Mouse (Mus musculus) CH12.LX (cell line): ENCODE data around the gene F2. TPM values are rescaled to one million over a fixed set of nuclear protein-coding genes. Genes with fewer than 3 reads are reported as not detected.

ENCODE experiments used
- DNase-seq: peaks from one replicate; pipeline ENCODE4 v3.0.0-alpha.2; 2013; ENCODE audit errors: extremely low read depth
- H3K27ac ChIP-seq: 2 replicates; pipeline ENCODE4 v1.5.1; 2012; ENCODE audit warnings: low read depth, mild to moderate bottlenecking, control low read depth, moderate library complexity; ENCODE audit not compliant: insufficient read depth
- H3K27me3 ChIP-seq: replicated peaks from 2 replicates; pipeline ENCODE3; 2012; ENCODE audit warnings: inconsistent platforms
- H3K36me3 ChIP-seq, 2 experiments: replicated peaks in 1 of 2; 2 replicates each; pipeline versions ENCODE3 to v1.6.1; 2012; ENCODE audit warnings: inconsistent platforms in 1 of 2, low read length in 1 of 2, mild to moderate bottlenecking in 1 of 2, mixed read lengths in 1 of 2, moderate library complexity in 1 of 2; ENCODE audit not compliant: control insufficient read depth in 1 of 2, insufficient read depth in 1 of 2
- H3K4me1 ChIP-seq, 2 experiments: 2 replicates each; pipeline ENCODE4 v1.6.1; 2012; ENCODE audit warnings: inconsistent platforms in 1 of 2, moderate library complexity in 1 of 2; ENCODE audit not compliant: insufficient read depth in 2 of 2, control insufficient read depth in 1 of 2
- H3K4me2 ChIP-seq: 2 replicates; pipeline ENCODE4 v1.6.1; 2012; ENCODE audit warnings: low read depth, mild to moderate bottlenecking, control low read depth; ENCODE audit not compliant: poor library complexity, insufficient read depth, severe bottlenecking
- H3K4me3 ChIP-seq, 3 experiments: fragments of 150-350 bp in 1 of 3; sonication (generic) in 1 of 3; replicated peaks in 1 of 3; 2 replicates each; pipeline versions ENCODE3 to v1.5.1; 2011 to 2012; ENCODE audit warnings: low read depth in 2 of 3, low read length in 2 of 3, mild to moderate bottlenecking in 2 of 3, moderate library complexity in 2 of 3, control low read depth in 1 of 3, improper control_type of control experiment in 1 of 3, inconsistent platforms in 1 of 3, mixed read lengths in 1 of 3; ENCODE audit not compliant: poor library complexity in 1 of 3
- H3K79me2 ChIP-seq: replicated peaks from 2 replicates; pipeline ENCODE4 v1.6.1; 2012; ENCODE audit warnings: mild to moderate bottlenecking, moderate library complexity; ENCODE audit not compliant: control insufficient read depth, poor library complexity, insufficient read depth, severe bottlenecking; ENCODE audit errors: extremely low read depth
- H3K9ac ChIP-seq: 2 replicates; pipeline ENCODE4 v1.6.1; 2012; ENCODE audit warnings: low read depth, mild to moderate bottlenecking, control low read depth, moderate library complexity; ENCODE audit not compliant: insufficient read depth
- H3K9me3 ChIP-seq: replicated peaks from 2 replicates; pipeline ENCODE3; 2012; ENCODE audit warnings: low read length, inconsistent platforms, mixed read lengths
- BHLHE40 ChIP-seq: IDR thresholded peaks from 2 replicates; pipeline ENCODE4 v1.6.1; 2011; ENCODE audit warnings: mild to moderate bottlenecking, low read depth, low read length, improper control_type of control experiment
- CHD1 ChIP-seq: IDR thresholded peaks from 2 replicates; pipeline ENCODE4 v1.6.1; 2012; ENCODE audit warnings: low read depth, low read length, improper control_type of control experiment, inconsistent platforms
- CHD2 ChIP-seq: IDR thresholded peaks from 2 replicates; pipeline ENCODE4 v1.6.1; 2011; ENCODE audit warnings: low read length, improper control_type of control experiment
- CTCF ChIP-seq, 2 experiments: IDR thresholded peaks in 1 of 2; conservative IDR thresholded peaks in 1 of 2; 2 replicates each; pipeline ENCODE4 v1.5.1; 2011 to 2012; ENCODE audit warnings: low read depth in 2 of 2, low read length in 2 of 2, improper control_type of control experiment in 1 of 2, inconsistent platforms in 1 of 2, mild to moderate bottlenecking in 1 of 2, moderate library complexity in 1 of 2
- E2F4 ChIP-seq: IDR thresholded peaks from 2 replicates; pipeline ENCODE4 v1.6.1; 2011; ENCODE audit warnings: low read depth, low read length, improper control_type of control experiment; ENCODE audit not compliant: insufficient replicate concordance
- ELF1 ChIP-seq: IDR thresholded peaks from 2 replicates; pipeline ENCODE4 v1.6.1; 2014; ENCODE audit warnings: low read depth, mild to moderate bottlenecking, inconsistent platforms, low read length, improper control_type of control experiment
- EP300 ChIP-seq: IDR thresholded peaks from 2 replicates; pipeline ENCODE4 v1.6.1; 2011; ENCODE audit warnings: low read length, improper control_type of control experiment
- ETS1 ChIP-seq: conservative IDR thresholded peaks from 2 replicates; pipeline ENCODE4 v1.6.1; 2012; ENCODE audit warnings: low read depth, mild to moderate bottlenecking, inconsistent platforms, low read length, improper control_type of control experiment, moderate library complexity
- GABPA ChIP-seq: IDR thresholded peaks from 2 replicates; pipeline ENCODE4 v1.6.1; 2012; ENCODE audit warnings: low read depth, low read length, improper control_type of control experiment, inconsistent platforms; ENCODE audit not compliant: insufficient replicate concordance
- HCFC1 ChIP-seq: IDR thresholded peaks from 2 replicates; pipeline ENCODE4 v1.6.1; 2012; ENCODE audit warnings: low read depth, mild to moderate bottlenecking, inconsistent platforms, low read length, improper control_type of control experiment
- IRF4 ChIP-seq: IDR thresholded peaks from 2 replicates; pipeline ENCODE4 v1.6.1; 2014; ENCODE audit warnings: low read depth, mild to moderate bottlenecking, inconsistent platforms, low read length, improper control_type of control experiment
- JUN ChIP-seq: IDR thresholded peaks from 2 replicates; pipeline ENCODE4 v1.6.1; 2011; ENCODE audit warnings: low read depth, mild to moderate bottlenecking, low read length, improper control_type of control experiment, moderate library complexity; ENCODE audit not compliant: insufficient read depth
- JUND ChIP-seq: conservative IDR thresholded peaks from 2 replicates; pipeline ENCODE4 v1.6.1; 2011; ENCODE audit warnings: low read depth, low read length, improper control_type of control experiment
- MAFK ChIP-seq: IDR thresholded peaks from 2 replicates; pipeline ENCODE4 v1.6.1; 2011; ENCODE audit warnings: low read length, improper control_type of control experiment; ENCODE audit not compliant: insufficient replicate concordance
- MAZ ChIP-seq: IDR thresholded peaks from 2 replicates; pipeline ENCODE4 v1.6.1; 2012; ENCODE audit warnings: low read depth, mild to moderate bottlenecking, inconsistent platforms, low read length, improper control_type of control experiment, moderate library complexity
- MEF2A ChIP-seq: IDR thresholded peaks from 2 replicates; pipeline ENCODE4 v1.6.1; 2014; ENCODE audit warnings: low read depth, mild to moderate bottlenecking, inconsistent platforms, low read length, improper control_type of control experiment, borderline replicate concordance
- MXI1 ChIP-seq: IDR thresholded peaks from 2 replicates; pipeline ENCODE4 v1.6.1; 2011; ENCODE audit warnings: mild to moderate bottlenecking, low read depth, low read length, improper control_type of control experiment
- MYC ChIP-seq: IDR thresholded peaks from 2 replicates; pipeline ENCODE4 v1.6.1; 2011; ENCODE audit warnings: low read depth, mild to moderate bottlenecking, improper control_type of control experiment, low read length
- NELFE ChIP-seq: IDR thresholded peaks from 2 replicates; pipeline ENCODE4 v1.6.1; 2011; ENCODE audit warnings: low read depth, low read length, improper control_type of control experiment
- POLR2A ChIP-seq: IDR thresholded peaks from 2 replicates; pipeline ENCODE4 v1.6.1; 2011; ENCODE audit warnings: low read depth, mild to moderate bottlenecking, improper control_type of control experiment, low read length
- POLR2AphosphoS2 ChIP-seq: IDR thresholded peaks from 2 replicates; pipeline ENCODE4 v1.6.1; 2011; ENCODE audit warnings: low read depth, low read length, improper control_type of control experiment
- RAD21 ChIP-seq: IDR thresholded peaks from 2 replicates; pipeline ENCODE4 v1.6.1; 2011; ENCODE audit warnings: low read depth, mild to moderate bottlenecking, low read length, improper control_type of control experiment, moderate library complexity
- SIN3A ChIP-seq: IDR thresholded peaks from 2 replicates; pipeline ENCODE4 v1.6.1; 2012; ENCODE audit warnings: low read length, improper control_type of control experiment, inconsistent platforms
- TCF12 ChIP-seq: IDR thresholded peaks from 2 replicates; pipeline ENCODE4 v1.6.1; 2014; ENCODE audit warnings: low read depth, mild to moderate bottlenecking, inconsistent platforms, low read length, improper control_type of control experiment
- UBTF ChIP-seq: IDR thresholded peaks from 2 replicates; pipeline ENCODE4 v1.6.1; 2012; ENCODE audit warnings: low read depth, mild to moderate bottlenecking, inconsistent platforms, low read length, improper control_type of control experiment, moderate library complexity
- USF2 ChIP-seq: conservative IDR thresholded peaks from 2 replicates; pipeline ENCODE4 v1.6.1; 2011; ENCODE audit warnings: low read depth, low read length, improper control_type of control experiment
- ZC3H11A ChIP-seq: IDR thresholded peaks from 2 replicates; pipeline ENCODE4 v1.6.1; 2012; ENCODE audit warnings: low read depth, mild to moderate bottlenecking, inconsistent platforms, low read length, improper control_type of control experiment
- ZKSCAN1 ChIP-seq: IDR thresholded peaks from 2 replicates; pipeline ENCODE4 v1.6.1; 2012; ENCODE audit warnings: low read depth, inconsistent platforms, low read length, improper control_type of control experiment, borderline replicate concordance
- ZMIZ1 ChIP-seq: IDR thresholded peaks from 2 replicates; pipeline ENCODE4 v1.6.1; 2012; ENCODE audit warnings: low read depth, mild to moderate bottlenecking, inconsistent platforms, low read length, improper control_type of control experiment
- ZNF384 ChIP-seq: IDR thresholded peaks from 2 replicates; pipeline ENCODE4 v1.6.1; 2012; ENCODE audit warnings: low read depth, low read length, improper control_type of control experiment, inconsistent platforms
- dilution Hi-C: fragments of 300-500 bp; cut with MboI; formaldehyde crosslinking; loops from 2 replicates; pipeline ENCODE4 v1.14.3; 2020; ENCODE audit warnings: low sequenced_read_pairs; ENCODE audit not compliant: extremely low pct_unique_long_range_greater_than_20kb, extremely low pct_ligation_motif_present
- in situ Hi-C: fragments of 300-500 bp; cut with MboI; formaldehyde crosslinking; loops from 3 replicates; pipeline ENCODE4 v1.14.3; 2019; ENCODE audit warnings: low sequenced_read_pairs, low pct_ligation_motif_present, low pct_unique_long_range_greater_than_20kb, mixed read lengths
- polyA plus RNA-seq: library from polyadenylated mRNA; unstranded; fragments of >175 nt; gene quantifications from 2 replicates; pipeline ENCODE4 v1.2.1, GENCODE M21; 2012; ENCODE audit warnings: low read depth; ENCODE audit not compliant: insufficient read length
- total RNA-seq, 2 experiments: library from RNA; depleted of rRNA; stranded (reverse); fragments of 300-350 nt in 1 of 2; fragments of >200 nt in 1 of 2; gene quantifications; 2 replicates each; pipeline ENCODE4 v1.2.3; 2012 to 2014

Gene F2
- total and polyA plus RNA-seq, 3 experiments: 0.04 TPM; not detected in 2

- in situ Hi-C loops: no loop called here
These were observed 14.3 kb upstream of the F2 start for GRCm38 (mm10) chr2:91650360-91650995.

GRCm38 (mm10) chr2:91649553-91650359 lies 13.5 kb upstream of the F2 start, which contains the start of the genes Zfp408 and Arhgap1:
Gene Zfp408 (minus strand): TSS chr2:91649791.
Gene Arhgap1 (plus strand): TSS chr2:91649860.
- H3K79me2 ChIP-seq: peaks cover 27% of the 10 kb centered on the region
- peaks cover 2 to 25% of the 10 kb centered on the region in 2 experiments; a peak in 3 of 4 replicates for H3K4me1 ChIP-seq
- peak within 1 kb of the TSS; percentile 44 for H3K27ac ChIP-seq
- peak within 1 kb of the TSS; percentile 95 to 99 (median 98) for H3K4me3 ChIP-seq
- DNase-seq: peak; percentile 100
- H3K4me2 ChIP-seq: peak within 1 kb of the TSS; percentile 82
- no peaks in the 10 kb centered on the region for H3K9me3 ChIP-seq
- H3K9ac ChIP-seq: peak within 1 kb of the TSS; percentile 98
- in situ Hi-C loops: no loop called here
- peaks cover 43 to 64% of the 10 kb centered on the region in 2 experiments for H3K36me3 ChIP-seq
- H3K27me3 ChIP-seq: no peaks in the 10 kb centered on the region
- dilution Hi-C loops: no loop called here
- peak; percentile 51 for TF ChIP-seq USF2
- peak; percentile 90 for TF ChIP-seq IRF4
- TF ChIP-seq MAFK: no peak
- peak; percentile 79; the same call in 1 of the 2 replicates for TF ChIP-seq POLR2AphosphoS2
- TF ChIP-seq EP300: no peak
- TF ChIP-seq BHLHE40: peak; percentile 98
- TF ChIP-seq UBTF: 0 out of 2 replicates have a peak, but pooled peaks have one; percentile 51
- peak; percentile 69 for TF ChIP-seq NELFE
- TF ChIP-seq ZNF384: peak; percentile 17; the same call in 1 of the 2 replicates
- TF ChIP-seq RAD21: no peak
- peak; percentile 82 for TF ChIP-seq TCF12
- peak; percentile 99 for TF ChIP-seq ELF1
- peak; percentile 100 for TF ChIP-seq SIN3A
- TF ChIP-seq POLR2A: peak; percentile 77
- TF ChIP-seq MAZ: peak; percentile 92
- no peak; the same call in 1 of the 2 replicates for TF ChIP-seq GABPA
- TF ChIP-seq CHD1: no peak
- no peak for TF ChIP-seq ZKSCAN1
- TF ChIP-seq ZC3H11A: no peak
- TF ChIP-seq CHD2: peak; percentile 78; the same call in 1 of the 2 replicates
- peak; percentile 71 for TF ChIP-seq MEF2A
- TF ChIP-seq ETS1: peak; percentile 76
- peak; percentile 99 for TF ChIP-seq MXI1
- 0 out of 2 replicates have a peak, but pooled peaks have one; percentile 12 for TF ChIP-seq ZMIZ1
- TF ChIP-seq MYC: peak; percentile 79
- TF ChIP-seq CTCF (conservative IDR thresholded peaks at IDR 0.05 in 1 of 2, IDR thresholded peaks at IDR 0.05 in 1 of 2; ENCODE audit: low read depth in 2 of 2, low read length in 2 of 2): no peak
- peak; percentile 95 for TF ChIP-seq HCFC1
- TF ChIP-seq E2F4: no peak

More at GRCm38 (mm10) chr2:91650360-91650995, 14.3 kb upstream of the F2 start:
- no peaks in the 10 kb centered on the region for H3K9me3 ChIP-seq
- peak overlapping the region; percentile 81 for H3K4me2 ChIP-seq
- dilution Hi-C loops: no loop called here
- TF ChIP-seq UBTF (no peak), TCF12 (no peak), JUND (no peak), USF2 (no peak), JUN (no peak)
- peak overlapping the region; percentile 88 for H3K9ac ChIP-seq
- peaks cover 2 to 25% of the 10 kb centered on the region in 2 experiments; a peak in 3 of 4 replicates for H3K4me1 ChIP-seq
- no peaks in the 10 kb centered on the region for H3K27me3 ChIP-seq
- DNase-seq: peak; percentile 32
- H3K36me3 ChIP-seq: peaks cover 42 to 64% of the 10 kb centered on the region in 2 experiments
- H3K27ac ChIP-seq: peak overlapping the region; percentile 44
- H3K4me3 ChIP-seq: peak overlapping the region; percentile 95 to 98 (median 97)
- peaks cover 27% of the 10 kb centered on the region for H3K79me2 ChIP-seq
